Mouse (Mus musculus) bone marrow macrophage, adult 2 months (primary cell): ENCODE results near the gene Zfp607b.

Source experiments
- CTCF ChIP-seq: IDR thresholded peaks from 2 replicates; pipeline ENCODE4 v1.5.1; 2012; ENCODE audit warnings: low read depth, mild to moderate bottlenecking, low read length, moderate library complexity
- POLR2A ChIP-seq: IDR thresholded peaks from 2 replicates; pipeline ENCODE4 v1.6.1; 2012; ENCODE audit warnings: mild to moderate bottlenecking, low read depth, low read length, borderline replicate concordance

GRCm38 (mm10) chr7:27735457-27735856, 46.3 kb downstream of the Zfp607b start:
- TF ChIP-seq CTCF (no peak), POLR2A (no peak)
